Mouse (Mus musculus) stomach, embryonic 14.5 days (tissue): ENCODE data around the gene Mcam. TPM values are rescaled to one million over a fixed set of nuclear protein-coding genes. Genes with fewer than 3 reads are reported as not detected.

Experiments
- ATAC-seq: fragments of 200-750 bp; cut with Nextera tagmentation; 2 replicates; pipeline ENCODE4 v1.8.0; 2017; ENCODE audit warnings: low read depth, moderate TSS enrichment; ENCODE audit not compliant: insufficient number of reproducible peaks, insufficient read depth, low FRiP score
- H3K27ac ChIP-seq: fragments of 300-500 bp; sonication (generic); 2 replicates; pipeline ENCODE4 v1.5.1; 2014; ENCODE audit warnings: mild to moderate bottlenecking, low read length, moderate library complexity, mixed read lengths
- H3K27me3 ChIP-seq: fragments of 300-500 bp; sonication (generic); 2 replicates; pipeline ENCODE4 v1.6.1; 2014; ENCODE audit warnings: low read length, control low read depth, mixed read lengths; ENCODE audit not compliant: control insufficient read depth, insufficient read depth
- H3K36me3 ChIP-seq: fragments of 300-500 bp; sonication (generic); 2 replicates; pipeline ENCODE4 v1.6.1; 2014; ENCODE audit warnings: mild to moderate bottlenecking, control low read depth, low read length, moderate library complexity, mixed read lengths; ENCODE audit not compliant: control insufficient read depth, insufficient read depth
- H3K4me1 ChIP-seq: fragments of 300-500 bp; sonication (generic); 2 replicates; pipeline ENCODE4 v1.6.1; 2014; ENCODE audit warnings: low read length, control low read depth, mixed read lengths; ENCODE audit not compliant: control insufficient read depth, insufficient read depth
- H3K4me2 ChIP-seq: fragments of 300-500 bp; sonication (generic); replicated peaks from 2 replicates; pipeline ENCODE4 v1.6.1; 2014; ENCODE audit warnings: low read depth, low read length, control low read depth
- H3K4me3 ChIP-seq: fragments of 300-500 bp; sonication (generic); 2 replicates; pipeline ENCODE4 v1.5.1; 2014; ENCODE audit warnings: low read depth, low read length, control low read depth
- H3K9ac ChIP-seq: fragments of 300-500 bp; sonication (generic); replicated peaks from 2 replicates; pipeline ENCODE4 v1.6.1; 2014; ENCODE audit warnings: low read depth, mild to moderate bottlenecking, control low read depth, low read length, moderate library complexity, mixed read lengths
- H3K9me3 ChIP-seq: fragments of 300-500 bp; sonication (generic); 2 replicates; pipeline ENCODE4 v1.6.1; 2016; ENCODE audit warnings: low read depth, low read length, control low read depth; ENCODE audit not compliant: control insufficient read depth
- WGBS: fragments of 180-500 bp; shearing (Covaris S2); extraction: QIAGEN DNeasy Blood & Tissue Kit; methylation state at CpG from one replicate; pipeline ENCODE4 v1.1.7; 2014; 5-methylcytosine and 5-hydroxymethylcytosine counted together
- polyA plus RNA-seq: library from polyadenylated mRNA; unstranded; fragments of >200 nt; fragmentation: Nextera tagmentation; extraction: Ambion mirVana; gene quantifications from 2 replicates; pipeline ENCODE4 v1.2.1, GENCODE M21; 2014

The Mcam gene
- polyA plus RNA-seq = 53.0 and 54.3 TPM in 2 replicates

- peak; percentile 30; the same call in 1 of the 2 replicates for ATAC-seq
- H3K27ac ChIP-seq = peak within 1 kb of the TSS; percentile 70; the same call in 1 of the 2 replicates
- no peaks in the 10 kb centered on the region for H3K9me3 ChIP-seq
- peak within 1 kb of the TSS; percentile 82 for H3K4me2 ChIP-seq
- H3K4me3 ChIP-seq = peak within 1 kb of the TSS; percentile 62
- peaks cover 44% of the 10 kb centered on the region for H3K4me1 ChIP-seq
- H3K9ac ChIP-seq = peak within 1 kb of the TSS; percentile 52
- peaks cover 3% of the 10 kb centered on the region for H3K36me3 ChIP-seq
- WGBS = under 1% methylated on average over 47 of the region's 55 CpGs
- no peaks in the 10 kb centered on the region for H3K27me3 ChIP-seq
Measured at GRCm38 (mm10) chr9:44134101-44134850, at the start of gene Mcam. TSS of gene Mcam (plus strand) at chr9:44134469.

GRCm38 (mm10) chr9:44084659-44085229 lies 49.5 kb upstream of the Mcam start:
- 0 out of 2 replicates have a peak, but pooled peaks cover 6% of the 10 kb centered on the region for H3K27me3 ChIP-seq
- peak; percentile 60; the same call in 1 of the 2 replicates for ATAC-seq
- no peaks in the 10 kb centered on the region for H3K9me3 ChIP-seq
- peak overlapping the region; percentile 21; the same call in 1 of the 2 replicates for H3K27ac ChIP-seq
- H3K4me1 ChIP-seq = peaks cover 28% of the 10 kb centered on the region
- no peaks in the 10 kb centered on the region for H3K36me3 ChIP-seq
- peak overlapping the region; percentile 52 for H3K4me3 ChIP-seq
- peak overlapping the region; percentile 99 for H3K4me2 ChIP-seq
- WGBS = under 1% methylated on average over 62 of the region's 62 CpGs
- peak overlapping the region; percentile 51; the same call in 1 of the 2 replicates for H3K9ac ChIP-seq

DNA sequence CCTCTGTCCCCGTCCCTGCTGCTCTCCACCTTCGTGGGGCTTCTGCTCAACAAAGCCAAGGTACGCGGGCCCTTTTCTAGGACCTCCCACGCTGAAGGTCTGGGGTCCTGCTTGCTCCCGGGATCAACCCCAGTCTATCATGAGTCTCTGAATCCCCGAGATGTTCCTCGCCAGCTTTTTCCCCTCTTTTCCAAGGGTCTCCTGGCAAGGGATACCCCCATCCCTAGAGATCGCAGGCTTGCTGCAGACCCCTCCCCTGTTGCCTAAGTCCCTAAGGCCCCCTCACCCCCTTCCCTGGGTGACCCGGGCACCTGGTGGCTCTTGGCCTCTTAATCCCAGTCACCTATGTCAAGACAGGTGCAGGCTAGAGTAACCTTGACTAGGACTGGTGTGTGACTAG lies 49.0 kb upstream of the Mcam start:
- Histone ChIP-seq H3K4me2 (peak overlapping the region; percentile 99), H3K9me3 (no peaks in the 10 kb centered on the region), H3K4me1 (peaks cover 28% of the 10 kb centered on the region), H3K9ac (peak overlapping the region; percentile 51; the same call in 1 of the 2 replicates), H3K4me3 (peak overlapping the region; percentile 52), H3K27me3 (0 out of 2 replicates have a peak, but pooled peaks cover 6% of the 10 kb centered on the region), H3K27ac (no peak overlapping the region), H3K36me3 (peaks cover 3% of the 10 kb centered on the region; the same call in 1 of the 2 replicates)
- WGBS = 3% methylated on average over 10 of the region's 10 CpGs
- no peak for ATAC-seq

DNA sequence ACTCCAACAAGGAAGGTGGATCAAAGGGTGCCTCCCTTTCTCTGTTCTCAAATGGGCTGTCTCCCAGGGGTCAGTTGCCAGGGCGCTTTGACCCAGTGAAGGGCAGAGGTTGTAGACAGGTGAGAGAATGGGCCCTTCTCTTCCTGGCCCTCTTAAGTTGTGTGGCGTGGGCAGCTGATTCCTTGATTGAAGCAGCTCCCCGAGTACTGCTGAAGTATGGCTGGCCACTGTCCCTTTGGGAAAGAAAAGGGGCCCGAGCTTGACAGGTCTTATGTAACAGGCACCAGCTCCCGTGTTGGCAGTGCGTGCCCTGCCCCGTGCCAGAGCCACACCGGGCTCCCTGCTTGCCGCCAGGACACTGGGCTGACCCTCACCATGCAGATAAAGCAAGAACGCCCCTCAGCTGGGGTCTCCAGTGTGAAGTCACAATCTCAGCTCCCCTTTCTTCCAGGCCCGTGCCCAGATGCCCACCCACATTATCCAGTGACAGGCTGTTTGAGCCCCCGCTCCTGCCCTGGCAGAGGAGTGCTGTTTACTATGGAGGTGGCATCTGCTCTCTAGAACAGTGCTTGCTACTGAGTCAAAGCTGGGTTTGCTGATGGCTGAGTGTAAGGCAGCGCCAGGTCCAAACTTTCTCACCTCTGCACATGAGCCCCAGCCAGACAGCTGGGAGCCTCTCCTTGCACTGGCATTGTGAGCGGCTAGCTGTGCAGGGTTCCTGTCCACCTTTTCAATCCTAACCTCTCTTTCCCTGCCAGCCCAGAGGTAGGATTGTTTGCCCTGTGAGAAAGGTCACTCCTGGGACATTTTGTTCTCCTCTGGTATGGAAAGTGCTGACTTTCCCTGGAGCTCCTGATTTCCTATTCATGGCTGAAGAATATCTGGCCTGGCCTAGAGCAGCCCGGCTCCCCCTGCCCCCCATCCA lies 48.3 kb upstream of the Mcam start:
- Histone ChIP-seq H3K4me3 (no peak overlapping the region; the same call in 1 of the 2 replicates), H3K27ac (no peak overlapping the region), H3K9me3 (no peaks in the 10 kb centered on the region), H3K4me2 (peak overlapping the region; percentile 99), H3K27me3 (0 out of 2 replicates have a peak, but pooled peaks cover 6% of the 10 kb centered on the region), H3K4me1 (peaks cover 26% of the 10 kb centered on the region), H3K36me3 (peaks cover 3% of the 10 kb centered on the region; the same call in 1 of the 2 replicates), H3K9ac (no peak overlapping the region)
- ATAC-seq = no peak
- 69% methylated on average over 15 of the region's 15 CpGs for WGBS

DNA sequence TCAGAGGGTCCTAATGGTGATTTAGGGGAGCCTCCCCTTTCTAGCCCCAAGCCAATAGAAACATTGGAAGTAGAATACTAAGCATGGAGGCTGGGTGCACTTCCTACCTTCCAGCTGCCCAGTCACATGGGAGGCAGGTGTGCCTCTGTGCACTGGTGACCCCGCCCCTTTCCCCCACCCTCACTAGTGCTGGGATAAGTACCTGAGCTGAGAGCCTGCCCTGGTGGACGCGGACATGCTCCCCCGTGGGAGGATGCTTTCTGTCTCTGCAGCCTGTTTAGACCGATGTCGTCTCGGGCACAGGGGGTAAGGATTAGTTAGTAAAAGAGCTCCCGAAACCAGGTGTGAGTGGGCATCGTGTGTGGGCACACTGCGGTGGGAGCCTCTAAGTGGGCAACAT lies 47.3 kb upstream of the Mcam start:
- WGBS = 49% methylated on average over 10 of the region's 10 CpGs
- H3K27ac ChIP-seq = no peak overlapping the region
- H3K9me3 ChIP-seq = no peaks in the 10 kb centered on the region
- H3K4me1 ChIP-seq = peaks cover 24% of the 10 kb centered on the region
- no peak for ATAC-seq
- peaks cover 6% of the 10 kb centered on the region; the same call in 1 of the 2 replicates for H3K36me3 ChIP-seq
- no peak overlapping the region for H3K4me3 ChIP-seq
- no peak overlapping the region for H3K4me2 ChIP-seq
- 0 out of 2 replicates have a peak, but pooled peaks cover 6% of the 10 kb centered on the region for H3K27me3 ChIP-seq
- no peak overlapping the region for H3K9ac ChIP-seq

GRCm38 (mm10) chr9:44087761-44088455 lies 46.4 kb upstream of the Mcam start:
- WGBS = 5% methylated on average over 15 of the region's 15 CpGs
- H3K9ac ChIP-seq = no peak overlapping the region
- H3K4me3 ChIP-seq = no peak overlapping the region
- H3K4me2 ChIP-seq = 0 out of 2 replicates have a peak overlapping the region, but pooled peaks have one; percentile 4
- H3K36me3 ChIP-seq = peaks cover 9% of the 10 kb centered on the region; the same call in 1 of the 2 replicates
- H3K27ac ChIP-seq = peak overlapping the region; percentile 3; the same call in 1 of the 2 replicates
- ATAC-seq = no peak; the same call in 1 of the 2 replicates
- H3K27me3 ChIP-seq = 0 out of 2 replicates have a peak, but pooled peaks cover 6% of the 10 kb centered on the region
- H3K9me3 ChIP-seq = no peaks in the 10 kb centered on the region
- H3K4me1 ChIP-seq = peaks cover 24% of the 10 kb centered on the region

- ATAC-seq = no peak
- Histone ChIP-seq H3K27ac (no peak overlapping the region), H3K4me3 (no peak overlapping the region), H3K27me3 (0 out of 2 replicates have a peak, but pooled peaks cover 6% of the 10 kb centered on the region), H3K4me2 (no peak overlapping the region), H3K4me1 (peaks cover 19% of the 10 kb centered on the region; the same call in 1 of the 2 replicates), H3K9ac (no peak overlapping the region), H3K9me3 (no peaks in the 10 kb centered on the region), H3K36me3 (peaks cover 9% of the 10 kb centered on the region; the same call in 1 of the 2 replicates)
- WGBS = 64% methylated on average over 12 of the region's 12 CpGs
Measured at GRCm38 (mm10) chr9:44088877-44089608, 45.2 kb upstream of the Mcam start.
